Mouse (Mus musculus): ENCODE results near the gene Wdfy3. TPM values are rescaled to one million over a fixed set of nuclear protein-coding genes. Genes with fewer than 3 reads are reported as not detected.

Wdfy3 gene
- total RNA-seq, 2 experiments from 2014 or later, result 129 to 140 TPM

GRCm38 (mm10) chr5:101821052-101821451, 248.7 kb downstream of the Wdfy3 start:
- intact Hi-C loops (cut with DNase I), result no loop called here
- DNase-seq (ENCODE audit: low spot score in 2 of 2), result no peak

DNA sequence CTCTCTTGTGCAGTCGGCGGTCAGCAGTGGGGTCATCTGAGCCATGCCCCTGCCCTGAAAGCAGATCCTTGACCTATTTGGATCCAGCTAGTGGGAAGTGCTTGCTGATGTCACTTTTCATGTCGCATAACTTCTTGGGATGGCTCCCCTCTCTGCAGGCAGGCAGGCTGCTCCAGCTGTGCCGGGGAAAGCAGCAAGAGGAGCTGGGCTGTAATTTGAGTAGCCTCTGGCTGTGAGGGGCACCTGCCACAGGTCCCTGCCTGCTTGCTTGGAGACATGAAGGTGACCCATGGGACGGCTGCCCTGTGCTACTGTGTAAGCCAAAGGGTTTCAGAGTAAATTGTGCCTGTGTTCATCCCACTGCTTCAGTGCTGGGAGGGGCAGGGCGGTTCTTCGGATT, 249.9 kb downstream of the Wdfy3 start:
- intact Hi-C loops (cut with DNase I), result no loop called here
- no peak for DNase-seq (ENCODE audit: low spot score in 2 of 2)

DNA sequence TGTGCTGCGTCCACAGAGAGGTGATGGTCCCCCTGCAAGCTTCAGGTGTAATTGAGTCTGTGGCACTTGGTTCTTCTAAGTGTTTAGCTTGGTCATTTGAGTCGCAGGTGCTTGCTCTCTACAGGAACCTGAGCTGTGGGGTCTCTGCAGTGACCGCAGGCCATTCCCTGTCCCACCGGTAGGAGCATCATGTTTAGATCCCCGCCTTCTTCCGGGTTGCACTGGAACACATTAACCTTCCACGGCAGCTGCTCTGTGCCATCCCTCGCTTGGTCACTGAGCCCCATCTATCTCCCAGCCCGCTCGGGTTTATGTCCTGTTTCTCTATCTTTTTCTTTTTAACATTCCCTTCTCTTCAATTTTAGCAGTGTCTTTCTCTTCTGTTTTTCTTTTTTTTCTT, 250.5 kb downstream of the Wdfy3 start:
- DNase-seq (ENCODE audit: low spot score in 2 of 2), result no peak
- intact Hi-C loops (cut with DNase I), result no loop called here

DNA sequence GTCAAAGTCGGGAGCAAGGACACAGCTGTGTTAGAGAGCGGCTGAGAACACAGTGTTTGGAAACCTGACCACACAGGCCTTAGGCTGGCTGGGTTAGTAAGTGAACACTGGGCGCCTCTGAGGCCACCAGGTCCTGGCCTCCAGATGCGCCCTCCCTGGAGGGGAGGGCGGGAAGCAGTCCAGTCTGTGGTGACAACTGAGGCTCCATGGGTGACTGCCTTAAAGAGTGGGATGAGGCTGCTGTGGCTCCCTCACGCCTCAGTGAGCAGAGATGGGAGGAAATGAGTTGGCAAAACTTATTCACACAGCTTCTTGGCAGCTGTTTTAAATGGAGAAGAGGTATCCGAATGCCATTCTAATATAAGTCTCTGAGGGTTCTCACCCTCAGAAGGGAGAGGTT, 252.9 kb downstream of the Wdfy3 start:
- intact Hi-C loops (cut with DNase I), result no loop called here
- DNase-seq (ENCODE audit: low spot score in 2 of 2), result no peak

GRCm38 (mm10) chr5:101811296-101812169, 258.2 kb downstream of the Wdfy3 start:
- no peak for DNase-seq (ENCODE audit: low spot score in 2 of 2)

GRCm38 (mm10) chr5:101802358-101803022, 267.2 kb downstream of the Wdfy3 start:
- DNase-seq (ENCODE audit: low spot score in 2 of 2), result no peak
- intact Hi-C loops (cut with DNase I), result no loop called here

More at GRCm38 (mm10) chr5:101811296-101812169, 258.2 kb downstream of the Wdfy3 start:
- intact Hi-C loops (cut with DNase I), result no loop called here

- DNase-seq (ENCODE audit: low spot score in 2 of 2), result no peak
- intact Hi-C loops (cut with DNase I), result no loop called here
Observed at GRCm38 (mm10) chr5:101801891-101802290, 267.8 kb downstream of the Wdfy3 start.

DNA sequence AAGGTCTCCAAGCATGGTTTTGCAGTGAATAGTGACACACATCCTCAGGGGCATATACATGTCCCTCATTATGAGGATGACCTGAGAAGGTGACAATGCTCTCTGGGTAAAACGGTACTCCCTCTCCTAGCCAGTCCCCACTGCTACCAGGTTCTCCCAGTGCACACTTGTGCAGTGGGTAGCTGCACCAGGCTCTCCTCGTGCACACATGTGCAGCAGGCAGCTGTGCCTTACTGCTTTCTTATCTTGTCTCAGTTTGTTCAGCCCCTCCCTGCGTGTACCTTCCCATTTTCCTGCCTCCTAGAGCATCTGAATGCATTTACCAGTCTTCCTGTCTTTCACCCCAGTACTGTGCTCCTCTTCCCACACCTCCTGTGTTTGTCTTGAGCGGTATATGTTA, 277.1 kb downstream of the Wdfy3 start:
- intact Hi-C loops (cut with DNase I), result no loop called here
- no peak for DNase-seq (ENCODE audit: low spot score in 2 of 2)

- intact Hi-C loops (cut with DNase I), result no loop called here
- DNase-seq (ENCODE audit: low spot score in 2 of 2), result no peak
Observed at GRCm38 (mm10) chr5:101790560-101790959, 279.2 kb downstream of the Wdfy3 start.

GRCm38 (mm10) chr5:101789770-101790169, 280.0 kb downstream of the Wdfy3 start:
- no peak for DNase-seq (ENCODE audit: low spot score in 2 of 2)
- intact Hi-C loops (cut with DNase I), result no loop called here

GRCm38 (mm10) chr5:101785921-101786614, 283.7 kb downstream of the Wdfy3 start:
- no peak for DNase-seq (ENCODE audit: low spot score in 2 of 2)
- intact Hi-C loops (cut with DNase I), result no loop called here

GRCm38 (mm10) chr5:101784787-101785186, 284.9 kb downstream of the Wdfy3 start:
- DNase-seq (ENCODE audit: low spot score in 2 of 2), result no peak
- intact Hi-C loops (cut with DNase I), result no loop called here

DNA sequence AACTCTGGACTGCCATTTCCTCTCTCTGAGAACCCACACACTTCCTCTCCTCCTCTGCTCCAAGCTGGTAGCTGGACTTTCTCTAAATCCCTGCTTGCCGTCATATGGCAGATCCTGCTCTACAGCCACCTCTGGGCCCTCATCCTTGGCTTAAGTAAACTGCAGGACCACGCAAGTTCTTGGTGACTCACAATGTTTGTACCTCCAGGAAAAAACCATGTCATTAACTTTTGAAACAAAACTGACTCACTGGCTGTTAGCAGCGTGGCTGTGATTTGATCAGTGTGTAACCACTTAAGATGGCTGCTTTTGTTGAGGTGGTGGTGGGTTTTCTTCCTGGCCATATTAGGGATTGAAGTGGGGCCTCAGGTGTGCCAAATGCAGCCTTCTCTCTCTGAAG, 285.4 kb downstream of the Wdfy3 start:
- intact Hi-C loops (cut with DNase I), result no loop called here
- DNase-seq (ENCODE audit: low spot score in 2 of 2), result no peak

Data from left cerebral cortex, postnatal 36 days (tissue).